Mouse (Mus musculus) heart, embryonic 11.5 days (tissue): ENCODE measurements around the gene Tmem245. TPM values are rescaled to one million over a fixed set of nuclear protein-coding genes. Genes with fewer than 3 reads are reported as not detected.

Source experiments
- ATAC-seq: fragments of 200-750 bp; cut with Nextera tagmentation; replicated peaks from 2 replicates; pipeline ENCODE4 v1.8.0; 2017; ENCODE audit warnings: moderate library complexity; ENCODE audit not compliant: insufficient number of reproducible peaks, low FRiP score, low TSS enrichment
- H3K27ac ChIP-seq: fragments of 300-500 bp; sonication (generic); 2 replicates; pipeline ENCODE4 v1.5.1; 2014; ENCODE audit warnings: mild to moderate bottlenecking, low read depth, low read length
- H3K27me3 ChIP-seq: fragments of 300-500 bp; sonication (generic); 2 replicates; pipeline ENCODE4 v1.6.1; 2014; ENCODE audit warnings: mild to moderate bottlenecking, low read length, mixed read lengths; ENCODE audit not compliant: control insufficient read depth, insufficient read depth
- H3K36me3 ChIP-seq: fragments of 300-500 bp; sonication (generic); 2 replicates; pipeline ENCODE4 v1.6.1; 2014; ENCODE audit warnings: mild to moderate bottlenecking, low read length, moderate library complexity, mixed read lengths; ENCODE audit not compliant: control insufficient read depth, insufficient read depth
- H3K4me1 ChIP-seq: fragments of 300-500 bp; sonication (generic); 2 replicates; pipeline ENCODE4 v1.6.1; 2014; ENCODE audit warnings: low read length; ENCODE audit not compliant: control insufficient read depth, insufficient read depth
- H3K4me2 ChIP-seq: fragments of 300-500 bp; sonication (generic); 2 replicates; pipeline ENCODE4 v1.6.1; 2014; ENCODE audit warnings: mild to moderate bottlenecking, moderate library complexity
- H3K4me3 ChIP-seq: fragments of 300-500 bp; sonication (generic); 2 replicates; pipeline ENCODE4 v1.5.1; 2014; ENCODE audit warnings: low read depth, low read length
- H3K9ac ChIP-seq: fragments of 300-500 bp; sonication (generic); 2 replicates; pipeline ENCODE4 v1.6.1; 2014; ENCODE audit warnings: mild to moderate bottlenecking, low read depth, low read length, moderate library complexity
- H3K9me3 ChIP-seq: fragments of 300-500 bp; sonication (generic); replicated peaks from 2 replicates; pipeline ENCODE4 v1.6.1; 2016; ENCODE audit warnings: low read length; ENCODE audit not compliant: control insufficient read depth
- WGBS: fragments of 180-500 bp; shearing (Covaris S2); extraction: QIAGEN DNeasy Blood & Tissue Kit; methylation state at CpG from one replicate; pipeline ENCODE4 v1.1.7; 2014; ENCODE audit not compliant: insufficient replicate concordance; 5-methylcytosine and 5-hydroxymethylcytosine counted together
- polyA plus RNA-seq: library from polyadenylated mRNA; unstranded; fragments of >200 nt; fragmentation: Nextera tagmentation; extraction: Ambion mirVana; gene quantifications from 2 replicates; pipeline ENCODE4 v1.2.1, GENCODE M21; 2014

Tmem245 gene
- polyA plus RNA-seq, 1 experiment from 2014 or later = 9.7 TPM

DNA sequence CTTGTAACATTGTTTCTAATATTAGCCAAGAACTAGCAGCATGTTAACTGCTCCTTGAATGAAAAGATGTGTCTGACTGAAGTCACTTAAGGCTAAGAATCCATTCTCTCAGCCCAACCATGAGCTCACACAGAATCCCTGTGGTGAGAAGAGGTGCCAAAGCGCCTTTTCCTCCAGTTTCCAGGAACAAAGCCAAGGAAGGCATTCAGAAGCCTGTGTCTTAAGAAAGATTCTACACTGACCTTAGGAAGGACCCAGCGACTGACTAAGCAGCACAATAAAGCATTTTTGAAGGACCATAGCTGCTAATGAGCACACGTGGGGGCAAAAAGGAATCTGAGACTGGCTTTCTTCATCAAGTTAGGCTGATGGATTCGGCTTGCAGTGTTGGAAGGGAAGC, 81.3 kb downstream of the Tmem245 start:
- Histone ChIP-seq H3K27ac (peak overlapping the region; percentile 35; the same call in 1 of the 2 replicates), H3K9ac (no peak overlapping the region), H3K4me1 (peaks cover 12% of the 10 kb centered on the region; the same call in 1 of the 2 replicates), H3K4me3 (no peak overlapping the region), H3K36me3 (0 out of 2 replicates have a peak, but pooled peaks cover 1% of the 10 kb centered on the region), H3K27me3 (no peaks in the 10 kb centered on the region), H3K4me2 (no peak overlapping the region), H3K9me3 (no peaks in the 10 kb centered on the region)
- WGBS = 61% methylated on average over 4 of the region's 4 CpGs
- no peak for ATAC-seq

DNA sequence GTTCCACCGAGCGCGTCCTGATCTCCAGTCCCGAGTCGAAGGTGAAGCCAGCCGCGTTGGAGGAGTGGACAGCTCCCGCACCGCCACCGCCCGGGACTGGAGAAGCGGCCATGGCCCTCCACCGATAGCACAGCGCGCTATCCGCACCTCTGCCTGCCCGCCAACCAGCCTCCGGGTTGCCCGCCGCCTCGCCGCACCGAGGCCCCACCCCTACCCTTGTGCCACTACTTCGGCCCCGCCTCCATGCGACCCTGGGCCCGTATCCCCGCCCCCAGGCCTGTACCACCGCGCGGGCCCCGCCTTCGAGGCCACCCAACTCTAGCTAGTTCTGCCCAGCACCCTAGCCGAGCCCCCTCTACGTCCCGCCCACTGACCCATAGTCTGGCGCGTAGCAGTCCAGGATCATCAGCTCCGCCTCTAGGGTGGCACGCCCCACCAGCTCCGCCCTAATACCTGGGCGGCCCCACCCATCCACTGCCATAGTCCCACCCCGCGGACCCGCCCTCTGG, 82.2 kb downstream of the Tmem245 start, which contains the start of gene Ctnnal1:
Gene Ctnnal1, minus strand, starts transcription at position 186 of the 509 bp plus-strand sequence.
- Histone ChIP-seq H3K36me3 (no peaks in the 10 kb centered on the region), H3K4me3 (peak within 1 kb of the TSS; percentile 63), H3K27me3 (no peaks in the 10 kb centered on the region), H3K4me1 (peaks cover 12% of the 10 kb centered on the region; the same call in 1 of the 2 replicates), H3K4me2 (peak within 1 kb of the TSS; percentile 85), H3K9me3 (no peaks in the 10 kb centered on the region), H3K27ac (peak within 1 kb of the TSS; percentile 75), H3K9ac (peak within 1 kb of the TSS; percentile 79)
- peak; percentile 95 for ATAC-seq
- WGBS = under 1% methylated on average over 45 of the region's 45 CpGs

DNA sequence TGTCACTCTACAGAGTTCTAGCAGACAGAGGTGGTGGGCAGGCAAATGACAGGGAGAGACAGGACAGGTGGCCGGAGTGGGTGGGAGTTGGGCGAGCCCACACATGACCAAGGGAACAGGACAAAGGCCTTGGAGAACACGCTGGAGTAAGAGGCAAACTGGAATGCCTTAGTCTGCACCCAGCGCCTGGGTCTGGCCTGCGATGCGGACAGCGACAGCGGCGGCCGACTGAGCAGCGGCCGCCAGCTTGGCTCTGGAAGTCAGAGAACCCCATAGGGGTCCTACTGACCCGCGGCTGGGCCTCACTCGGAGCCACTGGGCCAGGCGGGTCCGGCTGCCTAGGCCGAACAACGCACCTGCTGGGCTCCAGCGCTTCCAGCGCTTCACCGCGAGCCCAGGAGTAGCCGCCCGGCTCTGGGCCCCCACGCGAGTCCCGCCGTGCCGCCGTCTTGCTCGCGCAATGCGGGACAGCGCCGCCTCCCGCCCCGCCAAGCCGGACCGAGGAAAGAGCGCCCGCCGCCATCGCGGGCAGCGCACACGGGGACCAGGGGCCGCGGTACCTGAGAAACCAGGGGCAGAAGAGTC, 82.7 kb downstream of the Tmem245 start:
- H3K27me3 ChIP-seq = no peaks in the 10 kb centered on the region
- WGBS = under 1% methylated on average over 49 of the region's 49 CpGs
- H3K4me2 ChIP-seq = peak overlapping the region; percentile 85
- ATAC-seq = peak; percentile 58
- peak overlapping the region; percentile 63 for H3K4me3 ChIP-seq
- H3K36me3 ChIP-seq = no peaks in the 10 kb centered on the region
- H3K27ac ChIP-seq = peak overlapping the region; percentile 75
- peak overlapping the region; percentile 79 for H3K9ac ChIP-seq
- peaks cover 12% of the 10 kb centered on the region; the same call in 1 of the 2 replicates for H3K4me1 ChIP-seq
- no peaks in the 10 kb centered on the region for H3K9me3 ChIP-seq

DNA sequence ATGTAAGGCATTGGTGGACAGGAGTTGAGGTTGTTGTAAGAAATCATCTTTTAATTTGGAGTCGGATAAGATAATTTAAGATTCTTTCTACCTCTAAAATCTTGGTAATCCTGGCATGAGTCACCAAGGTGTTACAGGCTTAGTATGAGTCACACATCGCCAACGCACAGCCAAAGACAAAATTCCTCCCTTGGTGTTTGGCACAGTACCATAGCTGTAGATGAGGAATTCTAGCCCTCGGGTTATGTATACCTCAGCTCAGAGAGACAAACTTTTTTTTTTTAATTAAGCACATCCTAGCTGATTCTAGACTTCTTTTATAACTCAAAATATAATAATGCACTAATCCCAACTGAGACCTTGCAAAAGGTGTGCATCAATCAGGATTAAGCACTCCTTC, 83.2 kb downstream of the Tmem245 start:
- Histone ChIP-seq H3K4me3 (peak overlapping the region; percentile 63), H3K27me3 (no peaks in the 10 kb centered on the region), H3K4me1 (peaks cover 12% of the 10 kb centered on the region; the same call in 1 of the 2 replicates), H3K9me3 (no peaks in the 10 kb centered on the region), H3K36me3 (no peaks in the 10 kb centered on the region), H3K9ac (peak overlapping the region; percentile 79), H3K4me2 (peak overlapping the region; percentile 85), H3K27ac (no peak overlapping the region)
- no peak for ATAC-seq
- 57% methylated on average over 4 of the region's 4 CpGs for WGBS

DNA sequence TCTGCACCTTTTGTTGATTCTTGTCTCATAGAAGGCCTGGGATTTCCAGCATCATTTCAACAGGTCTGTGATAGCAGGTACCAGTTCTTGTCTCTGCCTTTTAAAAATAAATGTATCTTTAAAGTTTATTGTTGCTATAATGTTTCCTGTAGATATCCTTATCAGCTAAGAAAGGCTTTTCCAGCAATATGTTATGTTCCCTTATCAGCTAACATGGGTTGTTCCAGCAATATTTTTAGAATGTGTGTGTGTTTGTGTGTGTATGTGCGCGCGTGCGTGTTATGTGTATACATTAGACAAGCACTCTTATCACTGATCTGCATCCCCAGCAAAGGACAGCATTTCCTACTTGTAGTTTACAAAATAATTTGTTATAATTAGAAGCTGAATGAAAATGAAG, 85.7 kb downstream of the Tmem245 start:
- no peak overlapping the region for H3K4me2 ChIP-seq
- H3K27ac ChIP-seq = no peak overlapping the region
- no peak overlapping the region for H3K9ac ChIP-seq
- ATAC-seq = no peak
- no peaks in the 10 kb centered on the region for H3K27me3 ChIP-seq
- no peak overlapping the region for H3K4me3 ChIP-seq
- peaks cover 12% of the 10 kb centered on the region; the same call in 1 of the 2 replicates for H3K4me1 ChIP-seq
- no peaks in the 10 kb centered on the region for H3K36me3 ChIP-seq
- H3K9me3 ChIP-seq = no peaks in the 10 kb centered on the region
- WGBS = 73% methylated on average over 4 of the region's 4 CpGs

DNA sequence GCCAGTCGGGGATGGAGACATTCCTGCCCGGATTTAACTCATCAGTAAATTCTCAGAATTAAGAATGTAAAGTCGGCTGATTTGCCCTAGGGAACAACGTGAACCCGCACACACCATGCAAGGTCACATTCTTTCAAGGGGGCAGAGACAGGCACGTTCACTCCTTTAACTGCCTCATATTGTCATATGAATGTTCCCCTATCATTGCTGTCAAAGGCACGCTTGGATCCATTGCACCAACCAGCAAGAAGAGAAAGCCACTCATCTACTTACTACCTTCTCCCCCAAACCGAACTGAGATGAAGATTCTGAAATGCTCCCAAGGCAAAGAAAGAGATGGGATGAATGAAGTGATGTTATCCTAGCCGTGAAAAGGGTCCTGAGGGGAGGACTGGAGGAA, 88.5 kb downstream of the Tmem245 start:
- WGBS = 73% methylated on average over 9 of the region's 9 CpGs
- Histone ChIP-seq H3K36me3 (no peaks in the 10 kb centered on the region), H3K27me3 (no peaks in the 10 kb centered on the region), H3K4me3 (no peak overlapping the region), H3K27ac (no peak overlapping the region), H3K4me2 (no peak overlapping the region), H3K4me1 (peaks cover 5% of the 10 kb centered on the region; the same call in 1 of the 2 replicates), H3K9me3 (no peaks in the 10 kb centered on the region), H3K9ac (no peak overlapping the region)
- no peak for ATAC-seq

DNA sequence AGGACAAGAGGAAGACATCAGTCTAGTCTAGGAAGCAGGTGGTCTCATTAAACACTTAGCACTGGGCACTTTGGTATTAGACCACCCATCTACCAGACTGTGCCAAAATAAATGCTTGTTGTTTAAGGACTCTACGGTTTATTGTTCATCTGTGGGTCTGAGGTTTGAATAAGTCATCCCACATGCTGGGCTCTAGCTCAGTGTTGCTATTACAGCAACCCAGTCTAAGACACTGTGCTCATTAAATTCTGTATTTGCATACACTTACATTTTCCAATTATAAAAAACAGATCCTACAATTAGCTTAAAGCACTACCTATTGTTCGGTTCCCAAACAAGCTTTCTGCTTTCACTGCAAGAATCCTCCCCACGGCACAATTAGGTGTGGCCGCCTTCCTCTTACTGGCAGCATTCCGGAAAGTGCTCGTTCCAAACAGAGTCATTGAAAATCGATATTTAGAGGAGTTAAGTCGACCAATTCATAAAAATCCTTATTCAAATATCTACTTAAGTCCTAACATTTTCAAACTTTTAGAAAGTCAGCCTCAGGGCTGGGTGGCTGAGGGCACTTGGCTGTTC, 90.8 kb downstream of the Tmem245 start:
- 86% methylated on average over 8 of the region's 8 CpGs for WGBS
- no peaks in the 10 kb centered on the region for H3K27me3 ChIP-seq
- no peak overlapping the region for H3K9ac ChIP-seq
- no peaks in the 10 kb centered on the region for H3K36me3 ChIP-seq
- H3K4me1 ChIP-seq = peaks cover under 1% of the 10 kb centered on the region; the same call in 1 of the 2 replicates
- no peak overlapping the region for H3K27ac ChIP-seq
- no peaks in the 10 kb centered on the region for H3K9me3 ChIP-seq
- ATAC-seq = no peak
- no peak overlapping the region for H3K4me2 ChIP-seq
- no peak overlapping the region for H3K4me3 ChIP-seq

DNA sequence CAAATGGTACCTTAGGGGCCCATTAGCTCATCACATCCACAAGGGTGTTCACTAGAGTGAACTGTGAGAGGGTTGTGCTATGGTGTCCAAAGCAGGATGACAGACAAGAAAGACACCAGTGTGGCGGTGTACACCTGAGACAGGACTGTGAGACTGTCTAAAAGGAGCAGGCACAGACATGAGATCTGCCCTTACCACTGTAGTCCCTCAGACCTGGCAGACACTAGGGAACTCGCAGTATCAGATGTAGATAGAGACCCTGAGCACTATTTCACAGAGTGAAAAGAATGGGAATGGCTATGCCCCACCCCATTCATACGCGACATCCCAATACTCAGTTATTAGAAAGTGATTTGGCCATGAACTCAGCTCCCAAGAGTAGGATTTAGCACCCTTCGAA, 91.3 kb downstream of the Tmem245 start:
- no peak for ATAC-seq
- 86% methylated on average over 5 of the region's 5 CpGs for whole genome bisulfite sequencing

More for the DNA sequence above, 91.3 kb downstream of the Tmem245 start:
- no peak overlapping the region for H3K9ac ChIP-seq
- H3K4me3 ChIP-seq = no peak overlapping the region
- H3K27ac ChIP-seq = no peak overlapping the region
- no peaks in the 10 kb centered on the region for H3K9me3 ChIP-seq
- no peak overlapping the region for H3K4me2 ChIP-seq
- H3K36me3 ChIP-seq = no peaks in the 10 kb centered on the region
- peaks cover 2% of the 10 kb centered on the region; the same call in 1 of the 2 replicates for H3K4me1 ChIP-seq
- no peaks in the 10 kb centered on the region for H3K27me3 ChIP-seq
